Mouse (Mus musculus): ENCODE results near the gene Ssr3. TPM values are rescaled to one million over a fixed set of nuclear protein-coding genes. Genes with fewer than 3 reads are reported as not detected.

Ssr3 gene
- total RNA-seq (2021), result 100 to 1,000 TPM; 135 to 154 TPM
- long read RNA-seq, experiment 1, transcript Ssr3-201 (5 exons, 2,957 nt), result major isoform, 142 of 169 reads
- long read RNA-seq, experiment 1, partial matches to known transcripts, result 3 of 169 reads
- long read RNA-seq, experiment 1, other reads (novel, unspliced or antisense), result 24 of 169 reads
- long read RNA-seq, experiment 2, transcript Ssr3-201 (5 exons, 2,957 nt), result major isoform, 134 of 147 reads
- long read RNA-seq, experiment 2, partial matches to known transcripts, result 1 of 147 reads
- long read RNA-seq, experiment 2, other reads (novel, unspliced or antisense), result 12 of 147 reads

DNA sequence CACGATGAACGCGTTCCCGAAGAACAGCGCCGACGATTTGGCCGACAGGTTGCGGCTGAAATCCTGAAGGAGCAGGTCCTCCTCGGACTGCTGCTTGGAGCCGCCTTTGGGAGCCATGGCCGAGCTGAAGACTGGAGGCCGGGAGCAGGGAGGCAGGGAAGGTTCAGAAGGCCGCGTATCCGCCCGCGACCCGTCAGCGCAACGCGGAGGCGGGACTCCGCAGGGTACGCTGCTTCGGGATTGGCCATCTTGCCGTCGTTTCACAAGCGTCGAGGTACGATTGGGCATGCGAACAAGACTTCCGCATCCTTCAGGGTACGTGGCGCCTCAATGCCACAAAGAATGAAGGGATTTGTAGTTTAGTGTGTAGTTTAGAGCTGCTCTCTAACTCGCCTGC, at the start of gene Ssr3:
Gene Ssr3, minus strand, starts transcription at position 203 of the 397 bp plus-strand sequence.
- peak within 1 kb of the TSS; percentile 93 for H3K27ac ChIP-seq
- peak; percentile 97 for DNase-seq
- intact Hi-C loops (cut with DNase I), result no loop called here
- H3K4me3 ChIP-seq, result peak within 1 kb of the TSS; percentile 87
- TF ChIP-seq CTCF (IDR thresholded peaks at IDR 0.05), result no peak

- peak; percentile 73 for DNase-seq
- no peak for TF ChIP-seq CTCF (IDR thresholded peaks at IDR 0.05)
- intact Hi-C loops (cut with DNase I), result loop anchor here (2.0 kb wide), 1 partner anchor 51 kb away; no protein-coding TSS in a partner anchor
- Histone ChIP-seq H3K4me3 (peak overlapping the region; percentile 63), H3K27ac (peak overlapping the region; percentile 89)
Measured at GRCm38 (mm10) chr3:65441586-65442111, 49.2 kb upstream of the Ssr3 start.

DNA sequence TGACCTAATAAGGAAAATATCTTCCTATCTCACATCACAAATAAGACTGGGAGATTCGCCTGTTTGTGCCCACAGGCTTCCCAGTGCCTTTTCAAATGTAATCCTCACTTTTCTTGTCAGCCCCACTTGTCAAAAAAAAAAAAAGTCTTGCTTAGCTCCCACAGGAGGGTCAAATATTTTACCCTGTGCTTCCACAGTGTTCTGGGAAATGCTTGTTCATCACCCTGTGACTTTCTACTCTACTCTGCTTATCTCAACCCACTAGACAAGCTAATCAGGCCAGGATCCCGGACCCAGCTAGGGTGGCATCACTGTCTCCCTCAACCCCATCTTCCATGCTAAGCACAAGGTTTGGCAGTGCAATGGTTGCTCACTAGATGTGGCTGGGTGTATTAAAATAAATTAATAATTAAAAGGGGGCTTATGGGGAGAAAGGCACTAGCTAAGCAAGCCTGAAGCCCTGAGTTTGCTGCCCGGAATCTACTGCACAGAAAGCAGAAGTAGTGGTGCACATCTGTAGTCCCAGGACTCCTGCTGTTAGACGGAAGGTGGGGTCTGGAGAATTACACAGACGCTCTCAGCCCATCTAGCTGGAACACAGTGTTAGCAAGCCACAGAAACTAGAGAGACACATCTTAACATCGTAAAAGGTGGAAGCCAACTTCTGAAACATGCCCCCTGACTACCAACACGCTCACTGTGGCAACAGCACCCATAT, 46.2 kb upstream of the Ssr3 start:
- Histone ChIP-seq H3K27ac (no peak overlapping the region), H3K4me3 (no peak overlapping the region)
- intact Hi-C loops (cut with DNase I), result no loop called here
- TF ChIP-seq CTCF (IDR thresholded peaks at IDR 0.05), result no peak
- no peak for DNase-seq

GRCm38 (mm10) chr3:65435812-65436211, 43.4 kb upstream of the Ssr3 start:
- no peak for TF ChIP-seq CTCF (IDR thresholded peaks at IDR 0.05)
- H3K4me3 ChIP-seq, result no peak overlapping the region
- intact Hi-C loops (cut with DNase I), result no loop called here
- peak overlapping the region; percentile 85 for H3K27ac ChIP-seq
- DNase-seq, result peak; percentile 22

DNA sequence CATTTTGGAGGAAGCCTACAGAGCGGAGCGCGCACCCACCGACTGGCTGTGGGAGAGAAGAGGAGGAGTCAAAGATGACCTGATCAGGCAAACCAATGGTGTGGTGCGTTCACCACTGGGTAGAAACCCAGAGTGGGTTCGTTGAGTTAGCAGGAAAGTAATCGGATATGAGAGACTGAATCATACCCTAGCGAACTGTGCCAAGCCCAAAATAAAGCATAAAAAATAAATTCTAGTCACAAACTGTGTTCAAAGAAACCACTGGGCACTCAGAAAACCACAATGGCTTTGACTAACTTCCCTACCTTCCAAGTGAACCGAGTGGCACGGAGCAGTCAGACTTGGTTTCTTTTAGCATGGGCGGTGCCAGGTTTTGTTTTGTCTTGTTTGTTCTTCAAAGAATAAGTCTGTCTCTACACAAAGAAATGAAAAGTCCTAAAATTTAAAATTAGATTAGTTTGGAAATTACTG, 42.7 kb upstream of the Ssr3 start:
- no peak for TF ChIP-seq CTCF (IDR thresholded peaks at IDR 0.05)
- peak overlapping the region; percentile 2; the same call in 1 of the 2 replicates for H3K4me3 ChIP-seq
- H3K27ac ChIP-seq, result peak overlapping the region; percentile 85
- intact Hi-C loops (cut with DNase I), result no loop called here
- no peak for DNase-seq

- H3K27ac ChIP-seq, result no peak overlapping the region
- TF ChIP-seq CTCF (IDR thresholded peaks at IDR 0.05), result peak; percentile 23; the same call in 1 of the 2 replicates
- intact Hi-C loops (cut with DNase I), result no loop called here
- H3K4me3 ChIP-seq, result no peak overlapping the region
- no peak for DNase-seq
Measured at GRCm38 (mm10) chr3:65432236-65432635, 39.8 kb upstream of the Ssr3 start.

DNA sequence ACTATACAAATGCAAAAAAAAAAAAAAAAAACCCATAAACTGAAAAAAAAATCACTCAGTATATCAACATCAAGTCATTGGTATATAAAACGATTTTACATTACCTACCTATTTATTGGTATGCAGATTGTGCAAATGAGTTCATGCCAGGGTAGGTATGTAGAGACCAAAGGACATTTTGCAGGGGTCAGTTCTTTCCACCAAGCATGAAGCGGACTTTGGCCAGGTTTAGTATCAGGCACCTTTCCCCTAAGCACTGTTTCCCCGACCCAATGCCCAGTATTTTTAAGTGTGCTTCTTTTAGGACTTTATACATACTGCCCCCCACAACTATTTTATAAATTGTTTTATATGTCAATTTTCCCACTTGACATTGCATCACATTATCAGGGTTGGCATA, 27.3 kb upstream of the Ssr3 start:
- TF ChIP-seq CTCF (IDR thresholded peaks at IDR 0.05), result no peak
- no peak overlapping the region for H3K4me3 ChIP-seq
- intact Hi-C loops (cut with DNase I), result no loop called here

DNA sequence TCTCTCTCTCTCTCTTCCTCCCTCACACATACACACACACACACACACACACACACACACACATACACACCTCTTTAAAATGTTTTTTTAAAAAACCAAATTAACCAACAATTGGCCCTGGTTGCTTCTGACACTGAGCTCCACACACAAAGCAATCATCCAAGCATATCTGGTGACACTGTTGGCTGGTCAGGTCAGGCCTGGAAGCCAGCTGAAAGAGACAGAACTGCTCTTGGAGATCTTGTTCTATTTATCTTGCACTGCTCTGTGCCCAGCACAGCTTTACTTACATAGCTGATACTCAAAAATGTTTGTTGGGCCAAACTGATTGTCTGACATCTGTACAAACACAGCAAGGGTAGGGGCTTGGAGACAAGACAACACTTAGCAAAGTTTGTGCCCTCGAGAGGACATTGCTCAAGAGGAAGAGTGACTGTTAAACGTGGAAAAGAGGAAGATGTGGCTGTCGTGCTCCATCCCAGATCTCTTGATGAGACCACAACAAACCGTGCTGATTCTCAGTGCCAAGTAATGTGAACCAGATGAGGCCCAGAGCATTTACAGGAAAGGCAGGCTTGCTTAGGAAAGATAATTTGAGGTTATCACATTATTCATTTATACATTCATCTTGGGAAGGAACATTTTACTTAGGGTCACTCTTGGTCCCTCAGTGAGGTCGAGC, 25.6 kb upstream of the Ssr3 start:
- Histone ChIP-seq H3K27ac (peak overlapping the region; percentile 43), H3K4me3 (no peak overlapping the region)
- no peak for TF ChIP-seq CTCF (IDR thresholded peaks at IDR 0.05)
- DNase-seq, result no peak
- intact Hi-C loops (cut with DNase I), result no loop called here

More for the DNA sequence above, 27.3 kb upstream of the Ssr3 start:
- no peak overlapping the region for H3K27ac ChIP-seq
- no peak for DNase-seq

DNA sequence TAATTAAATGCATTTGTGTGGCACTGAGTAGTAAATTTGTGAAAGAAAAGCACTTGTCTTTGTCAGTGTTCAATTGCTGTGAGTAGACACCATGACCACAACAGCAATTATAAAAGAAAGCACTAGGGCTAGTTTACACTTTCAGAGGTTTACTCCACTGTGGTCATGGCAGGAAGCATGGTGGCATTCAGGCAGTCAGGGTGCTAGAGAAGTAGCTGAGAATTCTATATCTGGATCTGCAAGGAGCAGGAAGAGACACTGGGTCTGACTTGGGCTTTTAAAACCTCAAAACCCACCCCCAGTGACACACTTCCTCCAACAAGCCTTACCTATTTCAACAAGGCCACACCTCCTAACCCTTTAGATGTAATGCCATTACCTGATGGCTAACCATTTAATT, 24.1 kb upstream of the Ssr3 start:
- intact Hi-C loops (cut with DNase I), result no loop called here
- DNase-seq, result no peak
- Histone ChIP-seq H3K4me3 (no peak overlapping the region), H3K27ac (no peak overlapping the region)
- TF ChIP-seq CTCF (IDR thresholded peaks at IDR 0.05), result no peak

GRCm38 (mm10) chr3:65407891-65408290, 15.5 kb upstream of the Ssr3 start:
- no peak overlapping the region for H3K4me3 ChIP-seq
- intact Hi-C loops (cut with DNase I), result no loop called here
- TF ChIP-seq CTCF (IDR thresholded peaks at IDR 0.05), result no peak
- no peak overlapping the region for H3K27ac ChIP-seq
- no peak for DNase-seq

DNA sequence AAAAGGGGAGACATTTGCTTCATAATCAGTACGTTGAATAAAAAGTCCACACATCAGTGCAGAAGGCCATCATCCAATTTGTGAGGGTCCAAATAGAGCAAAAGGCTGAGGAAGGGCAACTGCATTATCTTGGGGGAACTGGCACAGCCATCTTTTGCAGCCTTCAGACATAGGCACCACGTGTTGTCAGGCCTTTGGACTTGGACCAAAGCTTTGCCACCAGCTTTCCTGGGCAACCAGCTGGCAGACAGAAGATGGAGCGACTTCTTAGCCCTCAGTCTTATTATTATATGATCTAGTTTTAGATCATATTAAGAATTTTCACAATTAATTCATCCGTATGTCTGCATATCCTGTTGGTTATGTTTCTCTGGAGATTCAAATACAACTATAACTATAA, 13.4 kb upstream of the Ssr3 start:
- intact Hi-C loops (cut with DNase I), result no loop called here
- no peak overlapping the region for H3K4me3 ChIP-seq
- no peak for TF ChIP-seq CTCF (IDR thresholded peaks at IDR 0.05)
- H3K27ac ChIP-seq, result no peak overlapping the region
- no peak for DNase-seq

GRCm38 (mm10) chr3:65397566-65397965, 5.1 kb upstream of the Ssr3 start:
- intact Hi-C loops (cut with DNase I), result no loop called here
- TF ChIP-seq CTCF (IDR thresholded peaks at IDR 0.05), result no peak

More at GRCm38 (mm10) chr3:65397566-65397965, 5.1 kb upstream of the Ssr3 start:
- no peak overlapping the region for H3K4me3 ChIP-seq
- no peak overlapping the region; the same call in 1 of the 2 replicates for H3K27ac ChIP-seq
- no peak for DNase-seq
